Mouse (Mus musculus) forebrain, embryonic 10.5 days (tissue): Measurements from ENCODE around the gene Ctnnbip1. TPM values are rescaled to one million over a fixed set of nuclear protein-coding genes. Genes with fewer than 3 reads are reported as not detected.
"Not testable (repeated sequence)": the region's sequence is repeated elsewhere in the genome, so short reads cannot be mapped to it uniquely, and the experiment has no call there.

Experiments
- DNase-seq: peaks from one replicate; pipeline ENCODE4 v3.0.0-alpha.2; 2017; ENCODE audit warnings: low spot score; ENCODE audit errors: extremely low spot score
- H3K27ac ChIP-seq: fragments of 300-500 bp; sonication (generic); 2 replicates; pipeline ENCODE4 v1.5.1; 2016; ENCODE audit warnings: mild to moderate bottlenecking
- H3K27me3 ChIP-seq: fragments of 300-500 bp; sonication (generic); 2 replicates; pipeline ENCODE4 v1.6.1; 2016; ENCODE audit warnings: mild to moderate bottlenecking; ENCODE audit not compliant: poor library complexity, severe bottlenecking
- H3K36me3 ChIP-seq: fragments of 300-500 bp; sonication (generic); replicated peaks from 2 replicates; pipeline ENCODE4 v1.6.1; 2016; ENCODE audit warnings: mild to moderate bottlenecking, moderate library complexity
- H3K4me1 ChIP-seq: fragments of 300-500 bp; sonication (generic); 2 replicates; pipeline ENCODE4 v1.6.1; 2016
- H3K4me3 ChIP-seq: fragments of 300-500 bp; sonication (generic); 2 replicates; pipeline ENCODE4 v1.5.1; 2016; ENCODE audit warnings: mild to moderate bottlenecking, moderate library complexity
- H3K9me3 ChIP-seq: fragments of 300-500 bp; sonication (generic); 2 replicates; pipeline ENCODE4 v1.6.1; 2016; ENCODE audit warnings: mild to moderate bottlenecking, moderate library complexity
- WGBS: fragments of 180-500 bp; shearing (Covaris S2); methylation state at CpG from one replicate; pipeline ENCODE4 v1.1.7; 2016; 5-methylcytosine and 5-hydroxymethylcytosine counted together
- polyA plus RNA-seq: library from polyadenylated mRNA; unstranded; fragments of >200 nt; fragmentation: Nextera tagmentation; extraction: Ambion mirVana; gene quantifications from 2 replicates; pipeline ENCODE4 v1.2.1, GENCODE M21; 2016

Gene Ctnnbip1
- polyA plus RNA-seq, 1 experiment from 2014 or later, result 59.6 TPM

- H3K27ac ChIP-seq, result no peak overlapping the region
- H3K27me3 ChIP-seq, result no peaks in the 10 kb centered on the region
- 74% methylated on average over 1 of the region's 1 CpGs for WGBS
- no peak overlapping the region for H3K4me3 ChIP-seq
- H3K4me1 ChIP-seq, result peaks cover 54% of the 10 kb centered on the region
- no peak for DNase-seq
- peaks cover 20% of the 10 kb centered on the region for H3K36me3 ChIP-seq
- H3K9me3 ChIP-seq, result no peaks in the 10 kb centered on the region; the same call in 1 of the 2 replicates
Observed at GRCm38 (mm10) chr4:149603860-149604259, 85.8 kb downstream of the Ctnnbip1 start.

GRCm38 (mm10) chr4:149604518-149604917, 86.5 kb downstream of the Ctnnbip1 start:
- no peak for DNase-seq
- Histone ChIP-seq H3K27ac (no peak overlapping the region), H3K4me1 (peaks cover 54% of the 10 kb centered on the region), H3K27me3 (no peaks in the 10 kb centered on the region), H3K9me3 (no peaks in the 10 kb centered on the region; the same call in 1 of the 2 replicates), H3K4me3 (no peak overlapping the region), H3K36me3 (peaks cover 20% of the 10 kb centered on the region)
- 76% methylated on average over 3 of the region's 3 CpGs for WGBS

- WGBS, result 85% methylated on average over 18 of the region's 18 CpGs
- Histone ChIP-seq H3K4me1 (peaks cover 49% of the 10 kb centered on the region), H3K9me3 (no peaks in the 10 kb centered on the region; the same call in 1 of the 2 replicates), H3K4me3 (no peak overlapping the region), H3K36me3 (peaks cover 20% of the 10 kb centered on the region), H3K27me3 (no peaks in the 10 kb centered on the region), H3K27ac (0 out of 2 replicates have a peak overlapping the region, but pooled peaks have one; percentile 35)
- DNase-seq, result no peak
Observed at GRCm38 (mm10) chr4:149606056-149606455, 88.0 kb downstream of the Ctnnbip1 start.

- 63% methylated on average over 15 of the region's 15 CpGs for WGBS
- no peak overlapping the region for H3K4me3 ChIP-seq
- H3K27ac ChIP-seq, result 0 out of 2 replicates have a peak overlapping the region, but pooled peaks have one; percentile 49
- peaks cover 42% of the 10 kb centered on the region for H3K4me1 ChIP-seq
- no peaks in the 10 kb centered on the region; the same call in 1 of the 2 replicates for H3K9me3 ChIP-seq
- no peaks in the 10 kb centered on the region for H3K27me3 ChIP-seq
- H3K36me3 ChIP-seq, result peaks cover 20% of the 10 kb centered on the region
- peak; percentile 13 for DNase-seq
Observed at GRCm38 (mm10) chr4:149606766-149607358, 88.8 kb downstream of the Ctnnbip1 start.

- peak; percentile 14 for DNase-seq
- Histone ChIP-seq H3K9me3 (no peaks in the 10 kb centered on the region; the same call in 1 of the 2 replicates), H3K4me3 (no peak overlapping the region), H3K4me1 (peaks cover 36% of the 10 kb centered on the region), H3K36me3 (peaks cover 20% of the 10 kb centered on the region), H3K27me3 (no peaks in the 10 kb centered on the region), H3K27ac (peak overlapping the region; percentile 49)
- 73% methylated on average over 20 of the region's 20 CpGs for WGBS
Observed at GRCm38 (mm10) chr4:149607591-149608308, 89.7 kb downstream of the Ctnnbip1 start.

GRCm38 (mm10) chr4:149608309-149608638, 90.2 kb downstream of the Ctnnbip1 start:
- Histone ChIP-seq H3K4me1 (peaks cover 36% of the 10 kb centered on the region), H3K27ac (no peak overlapping the region; the same call in 1 of the 2 replicates), H3K36me3 (peaks cover 20% of the 10 kb centered on the region), H3K27me3 (no peaks in the 10 kb centered on the region), H3K4me3 (no peak overlapping the region), H3K9me3 (no peaks in the 10 kb centered on the region; the same call in 1 of the 2 replicates)
- WGBS, result 83% methylated on average over 6 of the region's 6 CpGs
- no peak for DNase-seq

- Histone ChIP-seq H3K4me3 (no peak overlapping the region), H3K9me3 (peaks cover 3% of the 10 kb centered on the region; the same call in 1 of the 2 replicates), H3K27me3 (no peaks in the 10 kb centered on the region), H3K36me3 (peaks cover 18% of the 10 kb centered on the region), H3K4me1 (peaks cover 36% of the 10 kb centered on the region), H3K27ac (no peak overlapping the region)
- DNase-seq, result no peak
- 76% methylated on average over 8 of the region's 8 CpGs for WGBS
Observed at GRCm38 (mm10) chr4:149609256-149610025, 91.4 kb downstream of the Ctnnbip1 start.

- Histone ChIP-seq H3K4me3 (no peak overlapping the region), H3K4me1 (peaks cover 23% of the 10 kb centered on the region), H3K36me3 (peaks cover 36% of the 10 kb centered on the region), H3K27me3 (no peaks in the 10 kb centered on the region), H3K27ac (no peak overlapping the region), H3K9me3 (peaks cover 10% of the 10 kb centered on the region; the same call in 1 of the 2 replicates)
- no peak for DNase-seq
- 57% methylated on average over 10 of the region's 10 CpGs for WGBS
Observed at GRCm38 (mm10) chr4:149611376-149612044, 93.5 kb downstream of the Ctnnbip1 start.

GRCm38 (mm10) chr4:149613497-149613896, 95.5 kb downstream of the Ctnnbip1 start:
- DNase-seq, H3K4me3 ChIP-seq, H3K4me1 ChIP-seq, H3K27ac ChIP-seq, H3K27me3 ChIP-seq: not testable (repeated sequence)
- peaks cover 47% of the 10 kb centered on the region for H3K36me3 ChIP-seq
- H3K9me3 ChIP-seq, result peaks cover 10% of the 10 kb centered on the region; the same call in 1 of the 2 replicates
- WGBS, result 83% methylated on average over 6 of the region's 6 CpGs

GRCm38 (mm10) chr4:149614869-149615268, 96.8 kb downstream of the Ctnnbip1 start:
- peaks cover 50% of the 10 kb centered on the region for H3K36me3 ChIP-seq
- 98% methylated on average over 3 of the region's 3 CpGs for WGBS
- peaks cover 10% of the 10 kb centered on the region; the same call in 1 of the 2 replicates for H3K9me3 ChIP-seq

More at GRCm38 (mm10) chr4:149614869-149615268, 96.8 kb downstream of the Ctnnbip1 start:
- Histone ChIP-seq H3K4me3 (no peak overlapping the region), H3K27ac (no peak overlapping the region), H3K4me1 (peaks cover 3% of the 10 kb centered on the region), H3K27me3 (no peaks in the 10 kb centered on the region)
- DNase-seq, result no peak
